Mouse (Mus musculus): ENCODE measurements at regions not wholly inside any gene's neighbourhood (a gene's known extent, or its start where the extent isn't known, plus 50 kb on each side); places are given as distances from the start of the nearest gene placed in this dataset.

DNA sequence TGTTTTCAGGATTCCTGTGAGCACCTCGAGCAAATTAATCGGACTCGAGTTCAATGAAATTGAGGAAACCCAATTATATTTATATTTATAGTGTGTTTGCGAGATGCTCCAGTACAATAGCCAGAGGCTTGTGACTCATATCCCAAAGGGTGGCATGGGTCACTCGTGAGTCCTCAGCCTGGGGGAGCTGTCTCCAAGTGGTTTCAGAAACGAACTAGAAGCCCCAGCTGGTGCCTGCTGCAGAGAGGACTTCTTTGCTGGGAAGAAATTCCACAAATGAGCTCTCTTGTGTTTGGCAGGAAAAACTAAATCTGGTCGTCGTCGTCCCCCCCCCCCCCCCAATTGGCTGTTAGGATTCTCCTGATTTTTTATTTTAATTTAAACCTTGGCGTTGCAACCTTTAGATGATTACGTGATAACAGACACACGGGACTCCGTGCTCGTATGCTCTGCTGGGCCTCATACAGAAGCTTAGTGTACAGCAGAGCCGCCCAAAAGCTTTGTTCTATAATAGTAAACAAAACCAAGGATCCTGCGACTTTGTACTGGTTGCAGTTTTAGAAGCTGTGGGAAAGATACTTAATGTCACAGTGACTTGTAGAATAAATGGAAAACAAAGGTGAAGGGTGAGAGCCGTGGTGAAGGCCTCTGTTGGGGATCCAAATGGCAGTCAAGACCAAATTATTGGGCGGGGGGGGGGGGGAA lies 220.8 kb upstream of the Amigo2 start:
- no peak for DNase-seq (ENCODE audit: low spot score in 2 of 2)
- intact Hi-C loops (cut with DNase I) = no loop called here

DNA sequence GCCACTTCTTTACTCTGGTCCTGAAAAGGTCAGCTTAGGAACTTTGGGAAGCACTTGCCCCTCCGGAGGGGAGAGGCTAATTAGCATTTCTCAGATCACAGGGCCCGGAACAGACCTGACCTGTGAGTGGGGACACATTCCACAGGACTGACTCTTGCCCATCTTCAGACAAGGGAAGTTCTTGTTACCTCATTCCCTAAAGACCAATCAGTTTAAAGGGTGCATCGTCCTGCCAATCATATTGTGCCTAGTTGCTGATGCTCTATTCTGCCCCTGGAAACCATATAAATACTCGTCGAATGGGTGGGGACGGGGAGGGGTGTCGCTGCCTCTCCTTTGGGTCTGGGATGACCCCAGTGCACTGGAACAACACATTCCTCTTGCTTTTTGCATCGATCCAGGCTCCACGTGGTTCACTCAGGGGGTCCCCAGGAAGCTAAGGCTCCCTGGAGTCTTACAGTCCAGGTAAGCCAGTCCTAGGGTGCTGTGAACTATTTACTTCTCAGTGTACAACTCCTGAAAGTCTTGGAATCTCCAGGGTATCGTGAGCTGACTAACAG lies 219.9 kb upstream of the Amigo2 start:
- intact Hi-C loops (cut with DNase I) = no loop called here
- no peak for DNase-seq (ENCODE audit: low spot score in 2 of 2)

DNA sequence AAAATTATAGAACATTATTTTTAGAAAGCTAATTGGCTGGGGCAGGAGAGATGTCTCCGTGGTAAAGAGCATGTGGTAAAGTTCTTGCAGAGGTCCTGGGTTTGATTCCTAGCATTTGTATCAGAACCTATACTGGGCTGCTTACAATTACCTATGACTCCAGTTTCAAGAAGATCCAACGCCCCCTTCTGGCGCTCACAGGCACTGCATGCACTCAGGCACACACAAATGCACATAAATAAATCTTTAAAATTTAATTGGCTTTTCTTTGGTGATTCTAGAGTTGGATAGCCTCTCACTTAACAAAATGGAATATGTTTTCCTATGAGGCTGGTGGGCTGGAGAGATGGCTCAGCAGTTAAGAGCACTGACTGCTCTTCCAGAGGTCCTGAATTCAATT lies 219.0 kb upstream of the Amigo2 start:
- intact Hi-C loops (cut with DNase I) = no loop called here

DNA sequence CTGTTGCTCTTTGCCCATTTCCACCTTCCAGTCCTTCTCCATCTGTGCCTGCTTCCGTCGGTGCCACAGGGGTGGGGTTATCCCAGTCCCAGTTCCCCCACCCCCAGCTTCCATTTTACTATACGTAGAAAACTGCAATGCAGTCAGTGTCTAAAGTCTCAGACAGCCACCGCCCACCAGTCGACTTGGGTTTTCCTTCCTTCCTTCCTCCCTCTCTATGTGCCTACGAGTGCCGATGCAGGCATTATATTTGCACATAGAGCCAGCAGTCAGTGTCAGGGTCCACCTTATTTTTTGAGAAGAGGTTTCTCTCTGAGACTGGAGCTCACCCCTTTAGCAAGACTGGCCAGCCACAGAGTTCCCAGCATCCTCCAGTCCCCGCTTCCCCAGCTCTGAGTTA lies 218.3 kb upstream of the Amigo2 start:
- intact Hi-C loops (cut with DNase I) = no loop called here
- no peak for DNase-seq (ENCODE audit: low spot score in 2 of 2)

More for the DNA sequence above, 219.0 kb upstream of the Amigo2 start:
- no peak for DNase-seq (ENCODE audit: low spot score in 2 of 2)

DNA sequence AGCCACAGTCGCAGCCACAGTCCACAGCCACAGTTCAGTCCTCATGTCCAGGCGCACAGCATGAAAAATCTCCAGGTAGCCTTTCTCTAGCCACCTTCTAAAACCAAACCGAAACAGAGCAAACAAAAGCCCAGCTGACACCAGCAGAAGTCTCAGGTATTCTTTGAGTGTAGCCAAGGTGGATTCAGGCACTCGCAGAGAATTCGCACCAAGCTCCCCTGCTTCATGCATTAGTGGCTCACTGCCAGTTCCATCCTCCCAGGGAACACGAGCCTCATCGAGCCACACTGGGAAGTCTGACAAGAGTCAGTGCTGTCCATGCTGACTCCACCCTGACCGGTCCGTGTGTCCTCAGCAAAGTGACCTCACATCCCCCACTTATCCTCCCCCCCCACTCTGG lies 217.7 kb upstream of the Amigo2 start:
- DNase-seq (ENCODE audit: low spot score in 2 of 2) = no peak
- intact Hi-C loops (cut with DNase I) = no loop called here

DNA sequence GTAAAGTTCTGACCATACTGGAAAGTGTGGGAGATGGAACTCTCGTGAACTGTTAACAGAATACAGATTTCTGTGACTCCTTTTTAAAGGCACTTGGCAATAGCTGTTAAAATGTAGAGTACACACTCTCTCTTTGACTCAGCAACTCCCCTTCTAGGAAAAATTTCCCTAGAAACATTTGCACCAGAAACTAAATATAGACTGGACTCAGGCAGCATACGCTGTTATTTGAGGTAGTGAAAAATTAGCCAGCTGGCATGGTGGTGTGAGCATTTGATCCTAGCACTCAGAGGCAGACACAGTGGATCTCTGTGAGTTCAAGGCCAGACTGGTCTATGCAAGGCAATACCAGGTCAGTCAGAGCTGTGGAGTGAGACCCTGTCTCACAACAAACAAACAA lies 215.5 kb upstream of the Amigo2 start:
- DNase-seq (ENCODE audit: low spot score in 2 of 2) = no peak
- intact Hi-C loops (cut with DNase I) = no loop called here

DNA sequence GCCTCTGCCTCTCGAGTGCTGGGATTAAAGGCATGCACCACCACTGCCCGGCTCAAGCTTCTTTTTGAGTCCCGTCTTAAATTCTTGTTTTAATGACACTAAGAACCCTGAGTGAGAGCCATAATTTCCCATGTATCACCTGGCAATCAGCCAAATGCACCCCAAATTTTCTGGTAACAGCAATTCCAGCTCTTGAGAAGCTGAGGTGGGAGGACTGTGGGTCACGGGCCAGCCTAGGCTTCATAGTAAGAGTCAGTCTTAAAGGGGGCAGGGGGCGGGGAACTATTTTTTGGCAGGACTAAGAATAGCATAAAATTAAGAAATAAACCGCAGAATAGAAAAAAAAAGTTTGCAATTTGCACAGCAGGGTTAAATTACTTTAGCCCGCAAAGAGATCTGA lies 214.9 kb upstream of the Amigo2 start:
- no peak for DNase-seq (ENCODE audit: low spot score in 2 of 2)
- intact Hi-C loops (cut with DNase I) = no loop called here

DNA sequence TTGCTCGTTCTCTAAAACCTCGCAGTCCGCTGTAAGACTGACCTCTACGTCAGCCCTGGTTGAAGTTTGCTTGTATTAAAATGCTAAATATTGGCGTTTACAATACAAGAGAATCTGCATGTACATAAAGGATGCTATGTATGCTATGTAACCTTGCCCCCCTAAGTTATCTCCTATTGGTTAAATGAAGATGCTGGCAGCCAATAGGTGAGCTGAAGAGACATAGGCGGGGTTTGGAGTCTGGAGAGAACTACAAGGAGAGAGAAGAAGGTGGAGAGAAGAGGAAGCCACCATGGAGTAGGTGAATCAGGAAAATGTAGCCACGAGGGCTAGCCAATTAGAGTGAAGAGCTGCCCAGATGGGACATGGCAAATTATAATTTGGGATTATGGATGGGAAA lies 214.0 kb upstream of the Amigo2 start:
- intact Hi-C loops (cut with DNase I) = no loop called here
- DNase-seq (ENCODE audit: low spot score in 2 of 2) = no peak

DNA sequence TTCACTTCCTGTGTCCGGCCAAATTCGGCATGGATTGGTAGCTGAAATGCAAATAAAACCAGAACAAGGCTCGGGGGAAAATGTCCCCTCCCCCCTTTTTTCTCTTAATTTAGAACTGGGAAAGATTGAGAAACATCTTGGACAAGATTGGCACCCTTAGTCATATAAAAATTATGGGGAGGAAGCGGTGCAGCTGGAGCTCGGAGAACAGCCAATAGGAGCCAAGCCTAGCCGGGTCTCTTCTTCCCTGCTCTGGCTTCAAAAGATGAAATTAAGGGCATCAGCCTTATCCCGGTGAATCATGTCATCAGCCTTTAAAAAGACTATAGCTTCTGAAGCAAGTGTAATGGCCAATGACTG lies 213.3 kb upstream of the Amigo2 start:
- intact Hi-C loops (cut with DNase I) = no loop called here

DNA sequence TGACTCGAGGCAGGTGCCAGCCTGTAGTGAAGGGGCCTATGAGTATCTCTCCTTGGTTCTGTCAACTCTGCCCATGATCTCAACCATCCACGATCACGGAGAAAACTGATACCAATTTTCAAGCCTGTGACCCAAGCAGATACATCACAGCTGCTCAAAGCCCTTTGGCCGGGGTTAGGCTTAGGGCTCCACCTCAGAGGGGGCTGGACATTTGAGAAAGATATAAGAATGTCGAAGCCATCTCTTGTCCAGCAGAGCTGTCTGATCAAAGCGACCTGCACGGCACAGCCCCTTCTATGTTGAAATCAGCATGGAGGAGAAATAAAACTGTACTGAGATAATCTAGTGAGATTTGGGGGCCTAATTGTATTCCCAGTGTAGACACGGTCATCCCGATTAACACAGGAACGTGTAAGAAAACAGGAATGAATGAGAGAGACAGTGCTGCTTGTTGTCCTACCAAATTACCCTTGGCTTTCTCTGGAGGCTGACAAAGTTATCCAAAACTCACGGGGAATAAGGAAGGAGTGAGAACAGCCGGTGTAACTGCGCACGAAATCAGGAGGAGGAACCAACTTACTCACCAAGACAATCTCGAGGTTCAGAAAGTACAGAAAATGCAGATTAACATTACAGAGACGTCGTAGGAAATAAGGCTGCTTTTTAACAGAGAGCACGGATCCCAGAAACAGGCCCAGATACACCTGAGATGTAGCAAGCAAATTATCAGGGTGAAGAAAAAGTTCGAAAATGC lies 212.7 kb upstream of the Amigo2 start:
- DNase-seq (ENCODE audit: low spot score in 2 of 2) = no peak
- intact Hi-C loops (cut with DNase I) = no loop called here

More for the DNA sequence above, 213.3 kb upstream of the Amigo2 start:
- no peak for DNase-seq (ENCODE audit: low spot score in 2 of 2)

DNA sequence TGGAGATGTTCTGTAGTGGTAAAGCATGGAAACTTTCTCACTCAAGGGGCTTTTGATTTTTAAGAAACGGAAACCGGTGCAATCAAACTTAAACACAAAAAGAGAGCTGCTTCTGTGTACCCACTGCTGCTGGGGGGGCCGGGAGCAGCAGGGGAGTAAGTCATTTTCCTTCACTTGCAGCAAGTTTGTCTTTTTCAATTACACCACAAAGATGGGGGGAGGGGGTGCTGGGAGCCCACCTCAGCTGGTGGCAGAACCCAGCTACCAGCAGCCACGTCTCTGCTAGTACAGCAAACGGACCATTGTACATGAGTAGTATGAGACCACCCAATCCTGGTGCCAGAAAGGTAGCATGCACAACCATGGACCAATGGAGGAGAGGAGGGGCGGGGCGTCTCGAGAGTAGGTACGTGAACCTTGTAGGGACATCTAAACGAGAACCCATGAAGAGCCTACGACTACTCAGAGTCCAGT lies 211.7 kb upstream of the Amigo2 start:
- intact Hi-C loops (cut with DNase I) = no loop called here
- DNase-seq (ENCODE audit: low spot score in 2 of 2) = no peak

DNA sequence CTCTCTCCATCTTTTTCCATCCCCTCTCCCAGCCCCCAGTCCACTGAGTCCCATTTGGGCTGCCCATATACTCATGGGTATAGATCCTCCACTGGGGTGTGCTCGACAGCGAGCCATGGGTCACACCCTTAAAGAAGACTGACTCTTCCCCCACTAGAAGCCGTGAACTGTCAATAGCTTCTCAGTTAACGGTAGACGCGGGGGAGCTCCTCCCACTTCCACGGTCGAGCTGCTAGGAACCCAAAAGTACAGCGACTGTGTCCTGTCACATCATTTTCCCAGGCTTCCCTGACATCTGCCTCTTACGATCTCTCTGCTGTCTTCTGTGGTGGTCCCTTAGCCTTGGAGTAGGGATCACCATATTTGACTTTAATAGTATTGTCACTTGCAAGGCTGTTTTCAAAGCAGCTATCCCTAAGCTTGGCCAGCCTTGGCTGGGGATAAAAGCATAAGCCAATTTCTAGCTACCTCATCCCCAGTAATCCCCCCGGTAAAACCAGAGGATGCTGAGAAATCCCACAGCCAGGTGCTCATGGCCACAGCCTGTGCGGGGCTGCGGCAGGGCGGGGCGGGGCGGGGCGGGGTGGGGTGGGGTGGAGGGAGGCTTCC lies 211.2 kb upstream of the Amigo2 start:
- intact Hi-C loops (cut with DNase I) = no loop called here
- DNase-seq (ENCODE audit: low spot score in 2 of 2) = no peak

DNA sequence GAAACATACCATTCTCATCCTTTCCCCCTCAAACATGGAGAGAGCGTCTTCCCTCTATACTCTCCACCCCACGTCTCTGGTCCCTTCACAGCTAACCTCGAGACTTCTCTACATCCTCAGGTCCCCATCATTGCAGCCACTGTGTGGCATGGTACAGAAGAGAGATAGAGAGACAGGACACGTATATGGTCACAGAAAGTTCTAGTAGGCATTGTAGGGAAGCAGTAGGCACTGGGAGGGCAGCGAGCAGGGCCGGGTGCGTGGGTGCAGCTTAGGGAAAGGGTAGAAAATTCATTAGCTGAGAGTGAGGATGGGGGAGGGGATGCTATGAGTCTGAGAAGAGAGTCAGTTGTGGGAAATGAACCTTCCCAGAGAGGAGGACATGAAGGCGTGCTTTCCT lies 210.4 kb upstream of the Amigo2 start:
- DNase-seq (ENCODE audit: low spot score in 2 of 2) = no peak
- intact Hi-C loops (cut with DNase I) = no loop called here

DNA sequence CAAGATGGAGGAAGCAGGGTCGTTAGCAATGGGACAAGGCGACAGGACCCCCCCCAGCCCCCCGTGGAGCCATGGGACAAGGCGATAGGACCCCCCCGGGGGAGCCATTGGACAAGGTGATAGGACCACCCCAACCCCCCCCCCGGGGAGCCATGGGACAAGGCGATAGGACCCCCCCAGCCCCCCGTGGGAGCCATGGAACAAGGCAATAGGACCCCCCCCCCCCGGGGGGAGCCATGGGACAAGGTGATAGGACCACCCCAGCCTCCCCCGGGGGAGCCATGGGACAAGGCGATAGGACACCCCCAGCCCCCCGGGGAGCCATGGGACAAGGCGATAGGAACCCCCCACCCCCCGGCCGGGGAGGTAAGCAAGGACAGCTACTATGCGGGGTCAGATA lies 209.9 kb upstream of the Amigo2 start:
- intact Hi-C loops (cut with DNase I) = no loop called here
- no peak for DNase-seq (ENCODE audit: low spot score in 2 of 2)

DNA sequence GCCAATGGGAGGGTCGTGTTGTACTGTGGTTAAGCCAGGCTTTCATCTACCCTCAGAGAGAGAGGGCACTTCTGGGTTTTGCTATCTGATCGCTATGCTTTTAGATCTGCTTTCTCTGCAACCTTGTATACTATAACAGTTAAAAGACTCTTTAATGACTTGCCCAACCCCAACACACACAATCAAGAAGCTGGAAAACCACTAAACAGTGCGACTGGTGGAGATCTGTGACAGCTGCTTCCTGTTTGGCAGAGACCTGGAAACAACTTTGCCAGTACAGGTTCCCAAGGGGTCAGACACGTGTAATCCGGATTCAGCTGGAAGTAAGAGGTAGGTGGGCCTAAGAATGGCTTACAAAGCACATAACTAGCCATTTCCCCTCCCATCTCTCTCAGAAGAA lies 208.6 kb upstream of the Amigo2 start:
- no peak for DNase-seq (ENCODE audit: low spot score in 2 of 2)
- intact Hi-C loops (cut with DNase I) = no loop called here

DNA sequence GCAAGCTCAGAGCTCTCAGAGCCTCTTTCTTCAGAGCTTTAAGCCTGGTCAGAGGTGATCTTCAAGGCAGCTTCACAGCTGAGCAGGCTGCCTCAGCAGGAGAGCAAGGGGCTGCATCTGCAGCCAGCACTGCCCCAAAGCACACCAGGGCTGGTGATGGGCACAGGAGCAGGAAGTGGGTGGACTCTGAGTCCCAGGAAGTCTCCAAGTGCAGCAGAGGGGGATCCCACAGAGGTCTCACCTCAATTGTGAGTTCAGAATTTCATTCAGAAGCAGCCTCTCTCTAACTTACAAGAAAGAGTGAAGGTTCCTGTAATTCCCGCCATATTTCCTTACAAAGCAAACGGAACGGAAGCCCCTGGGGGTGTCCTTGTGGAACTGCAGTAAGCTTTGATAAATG lies 202.6 kb upstream of the Amigo2 start:
- intact Hi-C loops (cut with DNase I) = no loop called here
- DNase-seq (ENCODE audit: low spot score in 2 of 2) = no peak

DNA sequence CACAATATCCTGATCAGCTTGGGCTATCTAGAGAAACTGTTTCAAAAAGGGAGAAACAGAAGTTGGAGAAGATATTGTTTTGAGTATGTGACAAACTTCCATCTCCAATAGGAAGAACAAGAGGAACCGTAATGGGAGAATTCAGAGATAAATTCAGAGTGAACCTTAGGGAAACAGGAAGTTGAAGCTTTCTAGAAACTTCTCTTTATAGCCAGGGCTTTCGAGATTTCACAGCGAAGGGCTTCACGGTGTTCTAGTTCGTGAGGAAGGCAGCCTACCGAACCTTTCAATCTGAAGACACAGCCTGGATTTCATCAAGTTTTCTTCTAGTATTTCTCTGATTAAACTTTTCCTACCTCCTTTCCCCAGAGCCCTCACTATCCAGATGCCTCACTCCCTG lies 201.9 kb upstream of the Amigo2 start:
- DNase-seq (ENCODE audit: low spot score in 2 of 2) = no peak
- intact Hi-C loops (cut with DNase I) = no loop called here

DNA sequence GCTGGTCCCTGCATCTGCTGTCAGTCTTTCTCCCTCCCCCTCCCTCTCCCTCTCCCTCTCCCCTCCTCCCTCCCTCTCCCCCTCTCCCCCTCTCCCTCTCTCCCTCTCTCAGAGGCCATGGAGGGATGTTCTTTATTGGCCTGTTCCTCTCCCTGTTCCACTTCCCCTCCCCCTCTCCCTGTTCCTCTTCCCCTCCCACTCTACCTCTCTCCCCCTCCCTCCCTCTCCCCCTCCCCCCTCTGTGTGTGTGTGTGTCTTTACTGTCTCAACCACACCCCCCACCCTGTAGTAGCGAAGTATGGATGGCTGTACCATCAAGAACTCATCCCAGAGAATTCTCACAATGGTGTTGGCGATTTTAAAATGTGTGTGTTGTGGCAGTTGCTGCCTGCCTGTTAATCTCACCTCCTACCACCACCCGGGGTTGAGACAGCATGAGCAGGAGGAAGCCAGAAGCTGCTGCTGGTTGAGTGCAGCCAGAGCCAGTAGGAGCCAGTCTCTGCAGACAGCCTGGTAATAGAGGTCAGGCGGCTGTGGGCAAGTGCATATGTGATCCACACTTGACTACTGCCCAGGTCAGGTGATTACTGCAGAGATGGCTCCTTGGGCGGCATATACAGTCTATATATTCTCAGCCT lies 201.3 kb upstream of the Amigo2 start:
- DNase-seq (ENCODE audit: low spot score in 2 of 2) = peak; percentile 9 to 35
- intact Hi-C loops (cut with DNase I) = no loop called here

DNA sequence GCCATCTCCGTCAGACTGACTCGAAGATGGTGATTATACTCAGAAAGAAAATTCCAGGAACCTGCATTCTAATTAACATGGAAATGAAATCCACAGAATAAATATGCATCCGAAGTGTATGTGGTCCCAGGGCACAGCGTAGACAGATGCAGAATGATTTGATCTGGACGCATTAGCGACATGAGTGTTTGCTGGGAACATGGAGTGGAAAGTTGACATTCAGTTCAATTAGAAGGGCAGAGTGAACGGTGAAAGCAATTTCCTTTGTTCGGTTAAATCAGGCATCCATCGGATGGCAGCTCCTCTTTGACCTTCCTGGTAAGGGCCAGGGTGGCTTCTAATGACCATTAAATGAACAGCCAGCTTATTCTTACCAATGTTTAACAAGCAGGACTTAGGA lies 199.1 kb upstream of the Amigo2 start:
- DNase-seq (ENCODE audit: low spot score in 2 of 2) = no peak
- intact Hi-C loops (cut with DNase I) = no loop called here

DNA sequence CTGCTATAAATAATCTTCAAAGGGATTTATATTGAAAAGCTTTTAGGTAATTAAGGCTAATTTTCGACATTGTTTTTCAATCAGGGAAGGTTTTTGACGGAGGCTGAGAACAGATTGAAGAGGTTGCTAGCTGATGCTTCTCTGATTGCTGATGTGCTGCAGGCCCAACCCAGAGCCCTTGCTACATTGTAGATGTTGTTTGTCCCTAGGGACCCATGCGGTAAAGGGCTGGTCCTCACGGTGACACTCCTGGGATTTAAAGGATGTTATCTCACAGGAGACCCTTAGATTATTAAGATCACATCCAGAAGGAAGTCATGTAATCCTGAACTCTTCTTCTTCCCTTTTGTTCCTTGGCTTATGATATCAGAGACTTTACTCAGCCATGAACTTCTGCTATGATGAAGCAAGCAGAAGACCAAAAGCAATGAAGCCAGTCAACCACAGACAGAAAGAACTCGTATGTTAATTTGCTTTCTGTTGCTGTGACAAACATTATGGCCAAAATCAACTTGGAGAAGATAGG lies 191.2 kb upstream of the Amigo2 start:
- DNase-seq (ENCODE audit: low spot score in 2 of 2) = no peak
- intact Hi-C loops (cut with DNase I) = no loop called here
